Mouse (Mus musculus): ENCODE results near the gene Lag3.

Lag3 gene

GRCm38 (mm10) chr6:124911533-124912218 is at the start of gene Lag3:
Gene Lag3 (minus strand): TSS chr6:124911705.
- no peak for DNase-seq (ENCODE audit: low read depth, low spot score)

DNA sequence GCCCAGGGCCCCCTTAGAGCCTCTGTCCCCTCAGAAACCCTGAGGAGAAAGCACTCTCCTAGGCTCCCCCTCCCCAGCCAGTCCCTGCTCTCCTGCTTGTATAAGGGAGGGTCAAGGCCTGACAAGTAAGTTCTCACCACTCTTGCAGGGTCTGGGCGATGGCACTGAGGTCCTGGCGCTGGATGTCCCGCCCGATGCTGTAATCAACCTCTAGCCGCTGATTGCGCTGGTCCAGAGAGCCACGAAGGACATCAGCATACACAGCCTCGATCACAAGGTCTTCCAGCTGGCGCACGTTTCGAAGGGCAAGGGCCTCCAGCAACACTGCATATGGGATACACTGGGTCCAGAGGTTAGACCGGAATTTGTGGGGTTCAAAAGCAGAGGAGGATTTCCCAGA is 49.5 kb upstream of the Lag3 start:
- no peak for DNase-seq (ENCODE audit: low read depth, low spot score)

- no peak for DNase-seq (ENCODE audit: low read depth, low spot score)
These were observed 48.5 kb upstream of the Lag3 start for GRCm38 (mm10) chr6:124959960-124960359.

- DNase-seq (ENCODE audit: low read depth, low spot score) = no peak
These were observed 46.6 kb upstream of the Lag3 start for GRCm38 (mm10) chr6:124958127-124958526.

DNA sequence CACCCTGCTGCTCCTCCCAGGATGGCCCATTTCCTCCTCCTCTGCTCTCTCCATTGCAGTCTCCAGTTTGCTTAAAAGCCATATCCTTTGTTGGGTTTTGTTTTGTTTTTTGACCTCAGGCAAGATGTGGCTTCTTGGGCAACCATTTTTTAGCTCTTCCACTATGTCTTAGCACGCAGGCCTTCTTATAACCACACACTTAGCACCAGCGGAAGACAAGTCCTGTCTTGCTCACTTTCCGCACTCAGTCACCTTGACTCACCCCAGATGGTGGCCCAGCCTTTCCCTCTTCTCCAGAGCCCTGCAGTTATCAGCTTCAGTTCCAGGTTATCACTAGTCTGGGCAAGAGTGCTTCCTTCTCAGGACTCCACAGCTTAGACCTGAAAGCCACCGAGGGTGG is 43.7 kb upstream of the Lag3 start:
- DNase-seq (ENCODE audit: low read depth, low spot score) = no peak

- DNase-seq (ENCODE audit: low read depth, low spot score) = no peak
These were observed 42.6 kb upstream of the Lag3 start for GRCm38 (mm10) chr6:124953991-124954715.

GRCm38 (mm10) chr6:124943526-124943925 is 32.0 kb upstream of the Lag3 start:
- DNase-seq (ENCODE audit: low read depth, low spot score) = no peak

DNA sequence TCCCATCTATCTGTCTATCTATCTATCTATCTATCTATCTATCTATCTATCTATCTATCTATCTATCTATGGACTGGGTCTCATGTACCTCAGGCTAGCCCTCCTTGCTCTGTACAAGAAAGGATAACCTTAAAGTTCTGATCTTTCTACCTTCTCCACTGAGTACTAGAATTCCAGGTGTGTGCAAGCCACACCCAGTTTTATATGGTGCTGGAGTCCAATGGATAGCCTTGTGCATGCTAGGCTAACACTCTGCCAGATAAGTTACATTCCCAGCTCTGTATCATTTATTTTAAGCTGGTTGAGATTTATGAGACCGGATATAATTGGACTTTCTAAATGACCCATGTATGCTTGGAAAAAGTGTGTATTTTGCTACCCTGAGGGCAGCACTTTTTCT is 30.2 kb upstream of the Lag3 start:
- no peak for DNase-seq (ENCODE audit: low read depth, low spot score)

GRCm38 (mm10) chr6:124938554-124938953 is 27.0 kb upstream of the Lag3 start:
- no peak for DNase-seq (ENCODE audit: low read depth, low spot score)

DNA sequence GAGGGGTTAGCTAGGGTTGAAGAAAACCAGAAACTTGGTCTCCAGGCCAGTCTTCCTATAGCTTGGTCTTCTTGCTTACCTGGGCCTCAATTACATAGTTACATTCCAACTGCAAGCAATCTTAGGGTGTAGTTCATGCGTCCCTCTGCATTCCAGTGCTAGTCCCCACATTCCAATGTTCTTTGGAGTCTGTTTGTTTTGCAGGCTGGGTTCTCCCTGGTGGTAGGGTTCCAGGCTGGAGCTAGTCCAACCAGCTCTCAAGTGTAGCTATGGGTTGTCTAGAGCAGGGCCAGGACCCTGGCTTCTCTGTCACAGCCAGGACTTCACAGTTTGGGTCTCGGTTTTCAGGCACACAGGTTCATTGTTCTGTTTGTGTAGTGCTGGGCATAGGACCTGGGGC is 26.0 kb upstream of the Lag3 start:
- DNase-seq (ENCODE audit: low read depth, low spot score) = no peak

- DNase-seq (ENCODE audit: low read depth, low spot score) = no peak
These were observed 25.2 kb upstream of the Lag3 start for GRCm38 (mm10) chr6:124936681-124937080.

GRCm38 (mm10) chr6:124934670-124935069 is 23.2 kb upstream of the Lag3 start:
- DNase-seq (ENCODE audit: low read depth, low spot score) = no peak

DNA sequence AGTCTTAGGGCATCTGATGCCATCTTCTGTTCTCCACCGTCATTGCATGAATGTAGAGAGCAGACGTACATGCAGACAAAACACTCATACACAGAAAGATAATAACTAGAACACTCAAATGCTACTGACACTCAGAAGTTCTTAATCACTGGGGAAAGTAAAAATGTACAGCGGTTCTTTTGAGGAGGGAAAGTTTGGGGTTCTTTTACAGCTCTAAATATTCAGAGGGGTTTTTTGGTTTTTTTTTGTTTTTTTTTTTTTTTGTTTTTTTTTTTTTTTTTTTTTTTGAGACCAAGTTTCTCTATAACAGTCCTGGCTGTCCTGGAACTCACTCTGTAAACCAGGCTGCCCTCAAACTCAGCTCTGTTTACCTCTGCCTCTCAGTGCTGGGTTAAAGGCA is 21.6 kb upstream of the Lag3 start:
- no peak for DNase-seq (ENCODE audit: low read depth, low spot score)

- no peak for DNase-seq (ENCODE audit: low read depth, low spot score)
These were observed 20.8 kb upstream of the Lag3 start for GRCm38 (mm10) chr6:124932314-124932695.

DNA sequence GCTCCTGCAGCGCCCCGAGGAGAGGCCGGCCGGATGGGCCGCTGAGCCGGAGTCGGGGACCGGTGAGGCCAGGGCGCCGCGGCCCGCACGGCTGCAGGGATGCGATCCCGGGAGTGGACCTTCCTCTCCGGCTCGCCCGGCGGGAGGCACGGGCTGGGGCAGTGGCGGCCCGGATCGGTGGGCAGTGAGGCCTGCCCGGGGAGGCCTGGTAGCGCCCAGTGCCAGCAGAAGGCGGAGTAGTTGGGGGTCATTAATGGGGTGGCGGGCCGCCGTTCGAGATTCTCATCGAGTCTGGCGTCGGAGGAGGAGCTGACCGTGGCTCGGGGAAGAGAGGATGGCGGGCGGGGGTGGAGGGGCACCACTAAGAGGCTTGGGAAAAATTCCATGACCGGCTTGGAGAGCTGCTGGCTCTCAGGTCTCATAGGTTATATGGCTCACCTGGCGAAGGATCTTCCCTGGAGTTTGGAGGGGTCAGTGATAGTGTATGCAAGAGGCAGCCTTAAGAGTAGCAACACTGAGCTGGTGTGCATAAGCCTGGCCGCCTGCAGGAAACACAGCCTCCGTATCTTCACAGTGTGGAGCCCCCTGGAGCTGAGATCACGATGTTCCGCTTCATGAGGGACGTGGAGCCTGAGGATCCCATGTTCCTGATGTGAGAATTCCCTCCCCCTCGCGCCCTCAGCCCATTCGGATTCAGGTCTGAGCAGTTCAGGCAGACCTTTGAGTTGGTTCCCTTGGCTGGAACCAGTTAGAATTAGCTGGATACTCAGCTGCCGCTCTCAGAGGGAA is 20.2 kb upstream of the Lag3 start:
- no peak for DNase-seq (ENCODE audit: low read depth, low spot score)

GRCm38 (mm10) chr6:124930754-124931524 is 19.4 kb upstream of the Lag3 start, which contains the start of gene Mlf2:
Gene Mlf2 (plus strand): TSS chr6:124931386.
- peak; percentile 97 for DNase-seq (ENCODE audit: low read depth, low spot score)

DNA sequence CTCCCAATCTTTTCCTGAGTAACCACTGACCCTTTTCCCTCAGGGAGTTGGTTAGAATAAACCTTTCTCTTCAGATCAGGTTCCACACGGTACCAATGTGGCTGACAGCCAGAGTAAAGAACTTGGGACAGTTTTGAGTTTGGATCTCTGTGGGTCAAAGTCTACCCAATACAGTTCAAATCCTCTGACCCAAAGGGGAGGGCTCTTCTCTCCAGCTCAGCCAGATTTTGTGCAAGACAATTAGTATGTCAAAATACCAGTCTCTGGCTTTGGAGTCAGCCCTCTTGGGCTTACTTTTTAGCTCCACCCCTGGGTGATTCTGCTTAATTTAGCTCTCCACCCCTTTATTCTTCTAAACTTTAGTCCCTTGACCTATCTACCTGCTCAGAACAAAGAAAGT is 18.7 kb upstream of the Lag3 start:
- no peak for DNase-seq (ENCODE audit: low read depth, low spot score)

- no peak for DNase-seq (ENCODE audit: low read depth, low spot score)
These were observed 14.4 kb upstream of the Lag3 start for GRCm38 (mm10) chr6:124925941-124926340.

DNA sequence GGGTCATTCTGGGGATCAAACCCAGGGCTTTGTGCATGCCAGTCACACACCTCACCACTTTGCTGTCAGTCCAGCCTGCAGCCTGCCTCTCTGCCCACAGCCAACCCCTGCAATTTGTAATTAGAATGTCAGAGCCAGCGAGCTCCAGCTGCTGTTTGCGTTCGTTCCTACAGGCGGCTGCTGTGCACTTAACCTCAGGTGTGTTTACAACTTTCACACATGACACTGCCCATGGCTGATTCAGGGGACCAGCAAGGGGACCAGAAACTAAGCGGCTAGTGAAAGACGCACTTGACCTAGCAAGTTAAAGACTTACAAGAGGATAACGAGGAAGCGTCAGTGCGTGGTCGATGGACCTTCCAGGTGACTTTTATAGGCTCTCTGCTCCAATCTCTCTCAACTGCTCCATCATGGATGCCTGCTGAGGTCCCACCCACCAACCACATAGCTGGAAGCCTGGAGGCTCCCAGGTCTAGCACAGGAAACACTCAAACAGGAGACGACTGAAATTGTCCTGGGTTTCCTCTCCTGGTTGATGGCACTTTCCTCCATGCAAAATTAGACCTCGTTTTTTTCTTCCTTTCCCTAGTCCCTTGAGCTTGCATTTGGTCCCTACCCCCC is 13.8 kb upstream of the Lag3 start:
- DNase-seq (ENCODE audit: low read depth, low spot score) = no peak

DNA sequence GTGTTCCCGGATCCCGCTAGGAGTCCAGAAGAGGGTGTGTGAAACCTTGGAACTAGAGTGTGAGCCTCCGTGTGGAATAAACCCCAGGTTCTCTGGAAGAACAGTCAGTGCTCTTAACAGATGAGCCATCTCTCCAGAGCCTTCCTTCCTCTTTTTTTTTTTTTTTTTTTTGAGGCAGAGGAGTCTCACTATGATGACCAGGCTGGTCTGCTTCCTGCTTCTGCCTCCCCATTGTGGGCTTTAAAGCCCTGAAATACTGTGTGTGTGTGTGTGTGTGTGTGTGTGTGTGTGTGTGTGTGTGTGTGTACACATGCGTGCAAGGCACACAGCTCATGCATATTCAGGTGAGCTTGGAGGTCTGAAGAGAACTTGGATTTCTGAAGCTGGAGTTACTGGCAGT is 10.0 kb upstream of the Lag3 start:
- DNase-seq (ENCODE audit: low read depth, low spot score) = no peak

DNA sequence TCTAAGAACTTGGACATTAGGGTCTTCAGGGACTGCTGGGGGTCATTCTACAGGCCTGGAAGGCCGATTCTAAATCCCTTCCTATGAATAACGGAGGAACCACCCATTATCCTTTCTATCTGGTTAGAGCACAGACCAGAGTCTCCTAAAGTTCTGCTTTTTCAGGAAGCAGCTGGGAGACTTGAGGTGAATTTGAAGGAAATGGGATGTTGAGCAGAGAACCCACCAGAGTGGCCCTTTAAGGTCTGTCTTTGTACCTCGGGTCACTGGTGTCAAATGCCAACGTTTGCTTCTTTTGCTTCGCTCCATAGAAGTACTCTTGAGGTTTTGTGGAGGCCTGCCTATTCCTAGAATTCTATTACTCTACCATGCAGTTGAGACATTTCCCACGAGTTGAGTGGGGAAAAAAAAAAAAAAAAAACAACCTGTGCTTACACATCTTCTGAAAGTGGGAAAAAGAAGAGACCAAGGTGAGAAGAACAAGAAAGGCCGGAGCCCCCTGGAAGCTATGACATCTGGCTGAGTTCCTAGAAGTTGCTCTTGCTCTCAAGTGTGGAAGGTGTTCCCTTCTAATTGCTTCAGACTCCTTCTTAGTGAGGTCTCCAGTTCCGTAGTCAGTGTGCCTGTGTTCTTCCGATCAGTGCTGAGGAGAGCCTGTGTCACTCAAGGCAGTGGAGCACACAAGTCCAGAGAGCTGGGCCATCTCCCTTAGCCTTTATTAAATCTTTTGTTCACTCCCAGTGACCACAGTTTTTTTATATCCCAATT is 9.0 kb upstream of the Lag3 start:
- no peak for DNase-seq (ENCODE audit: low read depth, low spot score)
